Mouse (Mus musculus): ENCODE results near the gene Zfp61.
"Not testable (repeated sequence)": the region's sequence is repeated elsewhere in the genome, so short reads cannot be mapped to it uniquely, and the experiment has no call there.

The Zfp61 gene

DNA sequence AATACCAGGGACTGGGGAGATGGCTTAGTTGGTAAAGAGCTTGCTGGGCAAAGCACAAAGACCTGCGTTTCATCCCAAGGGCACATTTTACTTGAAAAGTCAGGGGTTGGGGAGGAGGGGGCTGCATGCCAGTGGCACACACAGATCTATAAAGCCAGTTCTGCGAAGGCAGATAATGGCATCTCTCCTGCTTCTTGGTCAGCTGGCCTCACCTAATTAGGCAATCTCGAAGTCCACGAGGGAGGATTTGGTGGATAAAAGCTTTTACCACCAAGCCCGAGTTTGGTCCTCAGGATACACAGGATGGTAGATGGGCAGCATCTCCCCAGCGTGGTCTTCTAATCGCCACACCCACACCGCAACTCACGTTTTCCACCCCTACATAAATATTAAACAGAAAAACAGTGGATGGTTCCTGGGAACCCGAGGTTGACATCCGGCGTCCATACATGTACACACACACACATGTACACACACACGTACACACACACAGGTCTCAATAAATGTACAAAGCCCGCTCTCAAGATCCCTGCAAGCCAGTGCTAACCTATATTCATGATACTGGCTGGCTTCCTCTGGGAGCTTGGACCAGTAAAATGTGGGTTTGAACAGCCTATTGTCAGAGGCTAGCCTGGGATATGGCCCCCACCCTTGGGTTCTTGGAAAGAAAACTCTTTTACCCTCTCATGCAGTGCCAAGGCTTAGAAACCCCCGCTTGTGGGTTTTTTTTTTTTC, 3.5 kb downstream of the Zfp61 start:
- DNase-seq (ENCODE audit: low spot score): no peak

DNA sequence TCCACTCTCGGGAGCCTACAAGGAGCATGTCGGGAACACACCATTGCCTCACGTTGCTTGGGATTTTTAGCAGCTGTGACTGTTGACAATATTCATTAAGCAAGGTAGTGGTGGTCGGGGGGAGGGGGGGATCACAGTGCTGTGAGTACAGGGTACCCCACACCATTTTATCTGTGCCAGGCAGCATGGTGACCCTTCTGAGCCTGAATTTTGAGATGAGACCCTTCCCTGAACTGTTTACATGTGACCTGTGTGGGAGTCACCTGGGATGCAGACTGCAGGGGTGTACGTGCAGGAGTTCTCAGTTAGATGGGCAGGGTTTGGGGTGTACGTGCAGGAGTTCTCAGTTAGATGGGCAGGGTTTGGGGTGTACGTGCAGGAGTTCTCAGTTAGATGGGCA, 4.6 kb downstream of the Zfp61 start:
- DNase-seq (ENCODE audit: low spot score): no peak

DNA sequence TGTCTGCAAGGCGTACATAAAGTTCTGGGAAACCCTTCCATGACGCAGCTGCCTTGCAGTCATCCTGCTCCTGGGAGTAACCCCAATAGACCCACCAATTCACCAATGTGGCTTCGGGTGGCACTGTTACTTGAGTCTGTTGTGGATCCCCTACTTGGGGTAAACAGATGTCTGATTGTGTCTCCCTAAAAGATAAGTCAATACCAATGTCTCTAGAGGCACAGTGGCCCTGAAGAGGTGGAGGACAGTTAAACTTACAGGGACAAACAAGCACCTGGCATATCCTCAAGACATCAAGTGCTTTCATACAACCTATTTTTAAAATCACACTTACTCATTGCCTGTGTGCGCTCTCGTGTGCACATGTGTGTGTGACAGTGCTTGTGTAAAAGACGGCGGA, 5.7 kb downstream of the Zfp61 start:
- DNase-seq (ENCODE audit: low spot score): no peak

DNA sequence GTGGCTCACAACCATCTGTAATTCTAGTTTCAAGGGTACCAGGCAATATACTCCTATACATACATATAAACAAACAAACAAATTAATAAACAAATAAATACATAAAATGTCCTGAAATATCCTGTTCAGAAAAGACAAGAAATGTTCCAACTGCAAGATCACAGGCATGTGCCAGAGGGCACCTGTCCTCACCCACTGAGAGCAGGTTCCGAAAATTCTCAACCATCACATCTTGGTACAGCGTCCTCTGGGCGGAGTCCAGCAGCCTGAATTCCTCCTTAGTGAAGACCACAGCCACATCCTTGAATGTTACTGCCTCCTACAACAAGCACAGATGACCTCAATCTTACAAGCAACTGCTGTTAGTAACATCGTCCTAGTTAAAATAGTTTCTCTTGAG, 6.3 kb downstream of the Zfp61 start:
- no peak for DNase-seq (ENCODE audit: low spot score)

DNA sequence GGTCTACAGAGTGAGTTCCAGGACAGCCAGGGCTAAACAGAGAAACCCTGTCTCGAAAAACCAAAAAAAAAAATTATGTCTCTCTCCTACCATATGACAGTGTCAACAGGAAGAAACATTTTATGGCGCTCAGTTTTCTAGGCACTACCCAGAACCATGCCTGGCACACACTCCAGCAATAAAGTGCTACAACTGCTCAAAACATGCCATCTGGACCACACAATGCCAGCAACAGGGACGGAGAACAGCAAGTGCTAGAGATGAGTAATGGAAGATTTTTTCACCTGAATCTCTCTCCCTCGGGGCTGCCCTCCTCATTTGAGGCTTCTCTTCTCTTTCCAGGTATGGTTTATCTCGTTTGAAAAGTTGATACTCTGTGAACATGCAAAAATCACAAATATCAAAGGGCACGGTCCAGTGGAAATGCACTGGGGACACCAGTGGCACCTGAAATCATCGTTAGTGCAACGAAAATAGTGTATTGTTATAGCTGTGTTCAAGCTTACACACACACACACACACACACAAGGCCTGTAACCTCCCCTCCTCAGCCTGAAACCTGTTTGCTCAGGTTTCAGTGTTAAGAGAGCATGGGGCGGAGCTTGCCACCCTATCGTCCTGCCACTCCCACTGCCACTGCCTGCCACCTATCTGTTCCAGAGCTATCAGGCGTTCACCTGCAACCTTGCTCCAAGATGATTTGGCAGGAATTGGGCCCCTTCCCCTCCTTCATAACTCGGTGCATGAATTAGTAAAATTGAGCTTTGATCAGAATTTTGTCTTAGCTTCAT, 7.8 kb downstream of the Zfp61 start:
- no peak for DNase-seq (ENCODE audit: low spot score)

DNA sequence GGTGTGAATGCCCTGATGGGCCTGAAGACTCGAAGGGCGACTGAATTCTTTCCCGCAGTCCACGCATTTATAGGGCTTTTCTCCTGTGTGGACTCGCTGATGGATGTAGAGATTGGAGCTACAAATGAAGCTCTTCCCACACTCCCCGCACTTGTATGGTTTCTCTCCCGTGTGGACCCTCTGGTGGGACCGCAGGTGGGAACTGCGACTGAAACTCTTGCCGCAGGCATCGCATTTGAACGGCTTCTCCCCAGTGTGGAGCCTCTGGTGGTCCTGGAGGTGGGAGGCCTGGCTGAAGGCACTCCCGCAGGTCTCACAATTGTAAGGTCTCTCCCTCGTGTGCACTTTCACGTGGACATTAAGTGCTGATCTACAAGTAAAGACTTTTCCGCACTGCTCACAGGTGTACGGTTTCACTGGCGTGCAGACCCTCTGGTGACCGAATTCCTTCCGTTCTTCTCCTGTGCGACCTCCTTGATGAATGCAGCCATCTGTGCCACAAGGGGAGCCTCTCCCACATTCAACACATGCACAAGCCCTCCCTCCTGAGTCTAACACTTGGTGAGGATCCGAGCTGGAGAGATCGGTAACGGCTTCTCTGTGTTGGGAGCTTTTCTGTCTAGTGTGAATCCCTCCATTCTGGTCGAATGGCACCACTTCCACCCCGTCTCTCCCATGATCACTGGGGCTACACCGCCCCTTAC, 9.5 kb downstream of the Zfp61 start:
- no peak for DNase-seq (ENCODE audit: low spot score)

DNA sequence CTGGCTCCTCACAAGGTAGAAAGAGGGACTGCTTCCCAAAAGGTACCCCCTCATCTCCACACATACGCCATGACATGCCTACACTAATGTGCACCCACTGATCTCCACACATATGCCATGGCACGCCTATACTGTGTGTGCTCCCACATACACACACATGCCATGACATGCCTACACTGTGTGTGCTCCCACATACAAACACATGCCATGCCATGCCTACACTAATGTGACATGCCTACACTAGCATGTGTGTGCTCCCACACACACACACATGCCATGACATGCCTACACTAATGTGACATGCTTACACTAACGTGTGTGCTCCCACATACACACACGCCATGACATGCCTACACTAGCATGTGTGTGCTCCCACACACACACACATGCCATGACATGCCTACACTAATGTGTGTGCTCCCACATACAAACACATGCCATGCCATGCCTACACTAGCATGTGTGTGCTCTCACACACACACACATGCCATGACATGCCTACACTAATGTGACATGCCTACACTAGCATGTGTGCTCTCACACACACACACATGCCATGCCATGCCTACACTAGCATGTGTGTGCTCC, 10.8 kb downstream of the Zfp61 start:
- no peak for DNase-seq (ENCODE audit: low spot score)

DNA sequence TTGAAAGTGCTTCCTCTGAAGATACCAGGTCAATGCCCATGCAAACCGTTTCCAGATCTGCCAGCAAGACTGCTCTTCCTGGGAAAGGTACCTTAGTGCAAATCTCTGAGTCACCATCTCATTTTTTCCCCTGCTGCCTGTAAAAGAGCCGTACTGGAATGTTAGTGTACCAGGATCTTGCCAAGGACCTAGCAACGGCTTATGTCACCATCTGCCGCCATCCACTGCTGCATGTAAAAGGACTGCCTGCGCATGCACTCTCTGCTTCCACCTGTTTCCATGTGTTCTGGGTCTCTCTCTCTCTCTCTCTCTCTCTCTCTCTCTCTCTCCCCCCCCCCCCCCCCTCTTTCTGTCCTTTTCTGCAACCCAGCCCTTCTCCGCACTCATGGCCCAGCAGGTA, 12.5 kb downstream of the Zfp61 start:
- no peak for DNase-seq (ENCODE audit: low spot score)

DNA sequence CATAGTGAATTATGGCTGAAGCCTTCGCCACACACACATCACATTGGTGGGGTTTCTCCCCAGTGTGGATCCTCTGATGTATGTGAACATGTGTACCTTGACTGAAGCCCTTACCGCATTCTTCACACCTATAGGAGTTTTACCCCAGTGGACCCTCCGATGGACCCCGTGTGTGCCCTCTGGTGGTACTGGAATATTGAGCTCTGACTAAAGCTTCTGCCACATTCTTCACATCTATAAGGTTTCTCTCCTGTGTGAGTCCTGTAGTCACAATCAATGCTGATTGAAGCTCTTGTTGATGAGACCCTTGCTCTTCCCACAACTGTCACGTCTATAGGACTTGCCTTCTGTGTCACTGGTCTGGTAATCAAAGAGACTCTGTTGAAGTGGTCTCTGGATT, 13.4 kb downstream of the Zfp61 start:
- DNase-seq (ENCODE audit: low spot score): no peak

DNA sequence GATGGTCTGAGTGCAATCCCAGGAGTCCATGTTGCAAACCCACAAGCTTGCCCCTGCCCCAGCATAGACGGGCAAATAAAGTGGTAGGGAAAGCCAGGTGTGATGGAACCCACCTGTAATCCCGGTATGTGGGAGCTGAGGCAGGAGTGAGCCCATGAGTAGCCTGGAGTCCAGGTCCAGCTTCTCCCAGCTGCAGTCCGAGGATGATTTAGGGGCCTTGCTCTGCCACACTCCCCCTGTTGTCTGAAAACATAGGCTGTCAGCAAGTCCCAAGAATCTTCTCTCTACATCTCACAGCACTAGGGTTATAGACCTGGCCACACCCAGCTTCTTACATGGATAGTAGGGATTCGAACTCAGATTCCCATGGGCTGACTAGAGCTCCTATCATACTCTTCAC, 14.1 kb downstream of the Zfp61 start:
- no peak for DNase-seq (ENCODE audit: low spot score)

DNA sequence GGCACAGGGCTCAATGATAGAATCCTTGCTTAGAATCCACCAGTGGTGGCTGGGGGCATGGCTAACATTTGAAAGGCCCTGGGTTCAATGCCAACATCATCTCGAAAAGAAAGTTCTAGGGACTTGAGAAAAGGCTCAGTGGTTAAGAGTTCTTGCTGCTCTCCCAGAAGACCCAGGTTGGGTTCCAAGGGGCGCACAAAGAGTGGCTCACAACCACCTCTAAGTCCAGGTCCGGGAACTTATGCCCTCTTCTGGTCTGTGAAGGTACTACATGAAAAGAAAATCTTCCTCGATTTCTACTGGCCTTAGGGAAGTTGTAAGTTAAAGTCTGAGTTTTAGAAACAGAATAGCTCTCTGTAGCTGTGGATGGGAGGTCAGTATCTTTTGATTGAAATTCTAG, 14.9 kb downstream of the Zfp61 start:
- DNase-seq (ENCODE audit: low spot score): no peak

DNA sequence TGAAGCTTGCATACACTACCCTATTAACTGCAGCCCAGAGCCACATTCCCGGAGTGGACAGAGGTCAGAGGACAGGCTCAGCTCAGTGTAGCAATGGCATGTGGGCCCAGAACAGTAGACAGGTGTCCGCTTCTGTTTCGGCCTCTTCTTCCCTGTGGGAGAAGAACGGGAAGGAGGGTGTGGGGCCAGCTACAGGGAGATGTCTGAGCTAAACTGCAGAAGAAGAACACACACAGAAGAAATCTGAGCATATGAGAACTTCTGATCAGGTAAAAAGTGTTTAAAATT, 20.2 kb downstream of the Zfp61 start:
- no peak for DNase-seq (ENCODE audit: low spot score)

DNA sequence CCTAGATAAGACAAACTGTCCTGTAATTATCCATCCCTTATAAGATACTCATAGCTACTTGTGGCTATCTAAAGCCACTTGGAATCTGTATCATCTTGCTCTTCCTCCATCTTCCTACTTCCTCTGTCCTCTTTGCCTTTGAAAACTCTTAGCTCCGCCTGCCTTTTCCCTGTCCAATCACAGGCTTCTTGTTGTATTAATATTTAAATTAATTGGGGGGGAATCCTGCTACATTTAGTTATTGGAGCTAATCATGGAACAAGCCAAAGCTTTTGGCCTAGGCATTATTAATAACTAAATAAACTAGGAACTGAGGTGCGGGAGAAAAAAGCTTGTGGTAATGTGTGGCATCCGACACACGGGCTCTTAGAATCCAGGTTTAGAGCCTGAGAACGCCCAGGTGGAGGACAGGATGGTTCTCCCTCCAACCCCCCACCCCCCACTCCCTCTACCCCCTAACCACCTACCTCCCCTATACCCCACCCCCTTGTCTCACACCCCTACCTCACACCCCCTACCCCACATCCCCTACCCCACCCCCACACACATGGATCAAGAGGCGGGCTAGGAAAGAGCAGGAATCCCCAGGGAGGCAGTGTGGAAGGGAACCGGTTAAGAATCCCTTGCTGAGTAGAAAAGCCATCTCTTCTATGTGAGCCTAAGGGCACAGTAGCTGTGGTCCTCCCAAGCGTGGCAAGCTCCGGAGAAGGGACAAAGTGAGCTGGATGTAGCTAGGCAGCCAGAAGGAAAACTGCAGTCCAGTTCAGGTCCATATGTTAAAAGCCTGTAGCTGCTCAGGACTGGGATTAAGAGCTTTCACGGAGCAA, 20.8 kb downstream of the Zfp61 start:
- no peak for DNase-seq (ENCODE audit: low spot score)

DNA sequence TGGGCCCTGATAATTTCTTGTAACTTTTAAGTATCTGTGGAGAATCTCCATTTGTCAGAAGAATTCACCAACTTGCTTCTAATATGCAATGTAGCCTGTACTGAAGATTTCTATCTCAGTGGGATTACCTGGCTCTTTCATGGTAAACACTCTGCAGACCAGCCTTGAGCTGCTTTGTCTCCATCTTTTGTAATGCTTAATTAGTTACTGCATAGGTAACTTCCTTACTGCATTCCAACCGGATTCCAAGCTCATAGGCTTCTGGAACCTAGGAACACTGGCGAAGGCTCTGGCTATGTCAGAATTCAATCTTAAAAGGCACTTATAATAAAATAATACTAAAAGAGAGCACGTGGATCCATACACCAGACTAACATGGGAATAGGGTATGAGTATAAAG, 22.3 kb downstream of the Zfp61 start:
- not testable (repeated sequence) for DNase-seq (ENCODE audit: low spot score)

DNA sequence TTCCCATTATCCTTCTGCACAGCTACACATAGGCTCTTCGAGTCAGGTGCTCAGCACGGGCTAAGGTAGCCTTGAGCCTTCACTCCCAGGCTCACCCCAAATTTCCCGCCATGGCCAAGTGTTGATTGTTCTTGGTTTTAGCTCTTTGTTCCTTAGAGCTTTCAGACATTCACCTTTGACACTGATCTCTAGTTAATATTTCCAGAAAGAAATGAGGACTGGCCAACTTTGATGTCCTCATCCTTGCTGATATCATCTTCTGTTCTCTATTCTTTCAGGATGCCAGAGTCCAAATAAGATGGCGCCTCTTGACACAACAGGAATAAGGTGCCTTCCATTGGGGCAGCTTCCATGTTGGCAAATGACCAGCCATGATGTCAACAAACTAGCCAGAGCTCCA, 26.6 kb downstream of the Zfp61 start:
- DNase-seq (ENCODE audit: low spot score): no peak

DNA sequence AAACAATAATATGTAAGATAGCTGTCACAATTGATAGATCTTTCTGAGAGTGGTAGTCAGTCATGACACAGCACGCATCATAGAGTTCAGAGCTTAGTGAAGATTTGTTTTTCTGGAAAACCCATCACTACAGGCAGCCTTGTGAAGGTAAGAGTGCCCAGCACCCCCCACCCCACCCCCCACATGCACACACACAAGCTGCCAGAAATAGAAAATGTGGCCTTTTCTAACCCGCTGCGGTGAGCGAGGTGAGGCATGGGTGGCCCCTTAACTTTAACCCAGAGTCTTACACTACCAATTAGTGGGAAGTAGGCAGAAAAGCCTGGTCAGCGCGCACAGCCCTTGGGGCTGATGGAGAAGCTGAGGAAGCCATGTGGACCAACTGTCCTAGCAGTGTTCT, 29.8 kb downstream of the Zfp61 start:
- DNase-seq (ENCODE audit: low spot score): no peak

DNA sequence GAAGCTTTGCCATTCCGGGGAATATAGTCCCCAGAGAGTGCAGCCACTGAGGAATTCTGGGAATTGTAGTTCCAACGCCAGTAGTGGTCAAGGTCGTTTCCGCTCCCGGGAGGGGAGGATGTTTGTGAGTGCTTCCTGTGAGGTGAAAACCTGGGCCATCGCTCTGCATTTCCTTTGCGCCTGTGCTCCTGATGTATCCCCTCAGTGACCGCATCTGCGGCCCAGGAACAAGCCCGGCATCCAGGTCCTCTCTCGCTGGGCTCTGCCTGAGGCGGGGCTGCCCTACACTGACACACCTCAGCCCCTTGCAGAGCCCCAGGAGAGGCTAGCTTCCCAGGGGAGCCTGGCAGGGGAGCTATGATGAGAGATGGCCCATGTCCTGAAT, 30.8 kb downstream of the Zfp61 start, which contains the start of gene Zfp93:
TSS of gene Zfp93 (plus strand) at position 133 of the 385 bp plus-strand sequence.
- DNase-seq (ENCODE audit: low spot score): no peak

DNA sequence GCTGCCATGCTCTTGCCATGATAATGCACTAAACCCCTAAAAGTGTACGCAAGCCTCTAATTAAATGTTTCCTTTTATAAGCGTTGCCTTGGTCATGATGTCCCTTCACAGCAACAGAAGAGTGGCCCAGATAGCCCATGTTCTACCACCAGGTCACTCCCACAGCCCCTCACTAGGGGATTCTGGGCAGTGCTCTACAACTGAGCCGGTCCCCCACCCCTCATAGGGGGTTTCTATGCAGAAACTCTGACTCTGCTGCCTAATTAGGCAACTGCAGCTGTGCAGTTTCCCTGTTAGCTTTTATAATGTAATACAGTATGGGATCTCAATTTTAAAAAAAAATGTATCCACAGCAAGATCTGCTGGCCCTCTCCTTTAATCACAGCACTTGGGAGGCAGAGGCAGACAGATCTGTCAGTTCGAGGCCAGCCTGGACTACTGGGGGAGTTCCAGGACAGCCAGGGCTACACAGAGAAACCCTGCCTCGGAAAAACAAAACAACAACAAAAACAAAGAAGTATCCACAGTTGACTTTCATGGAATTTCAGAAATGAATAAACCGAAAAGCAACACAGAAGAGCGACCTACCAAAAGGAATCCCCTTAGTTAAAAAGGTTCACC, 31.3 kb downstream of the Zfp61 start:
- DNase-seq (ENCODE audit: low spot score): no peak

DNA sequence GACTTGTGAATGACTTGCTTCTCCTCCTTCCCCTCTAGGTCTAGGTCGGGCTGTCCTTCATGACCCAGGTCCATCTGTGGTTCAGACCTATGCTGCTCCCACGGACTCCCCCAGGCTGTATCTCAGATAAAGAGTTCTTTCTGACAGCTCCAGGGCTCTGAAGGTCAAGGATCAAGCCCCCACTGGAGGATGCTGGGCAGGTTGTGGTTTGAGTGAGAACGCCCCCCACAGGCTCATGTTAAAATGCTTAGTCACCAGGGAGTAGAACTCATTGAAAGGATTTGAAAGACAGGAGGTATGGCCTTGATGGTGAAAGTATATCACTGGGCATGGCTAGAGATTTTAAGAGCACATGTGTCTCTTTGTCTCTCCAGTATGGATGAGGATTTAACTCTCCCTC, 31.8 kb downstream of the Zfp61 start:
- no peak for DNase-seq (ENCODE audit: low spot score)

DNA sequence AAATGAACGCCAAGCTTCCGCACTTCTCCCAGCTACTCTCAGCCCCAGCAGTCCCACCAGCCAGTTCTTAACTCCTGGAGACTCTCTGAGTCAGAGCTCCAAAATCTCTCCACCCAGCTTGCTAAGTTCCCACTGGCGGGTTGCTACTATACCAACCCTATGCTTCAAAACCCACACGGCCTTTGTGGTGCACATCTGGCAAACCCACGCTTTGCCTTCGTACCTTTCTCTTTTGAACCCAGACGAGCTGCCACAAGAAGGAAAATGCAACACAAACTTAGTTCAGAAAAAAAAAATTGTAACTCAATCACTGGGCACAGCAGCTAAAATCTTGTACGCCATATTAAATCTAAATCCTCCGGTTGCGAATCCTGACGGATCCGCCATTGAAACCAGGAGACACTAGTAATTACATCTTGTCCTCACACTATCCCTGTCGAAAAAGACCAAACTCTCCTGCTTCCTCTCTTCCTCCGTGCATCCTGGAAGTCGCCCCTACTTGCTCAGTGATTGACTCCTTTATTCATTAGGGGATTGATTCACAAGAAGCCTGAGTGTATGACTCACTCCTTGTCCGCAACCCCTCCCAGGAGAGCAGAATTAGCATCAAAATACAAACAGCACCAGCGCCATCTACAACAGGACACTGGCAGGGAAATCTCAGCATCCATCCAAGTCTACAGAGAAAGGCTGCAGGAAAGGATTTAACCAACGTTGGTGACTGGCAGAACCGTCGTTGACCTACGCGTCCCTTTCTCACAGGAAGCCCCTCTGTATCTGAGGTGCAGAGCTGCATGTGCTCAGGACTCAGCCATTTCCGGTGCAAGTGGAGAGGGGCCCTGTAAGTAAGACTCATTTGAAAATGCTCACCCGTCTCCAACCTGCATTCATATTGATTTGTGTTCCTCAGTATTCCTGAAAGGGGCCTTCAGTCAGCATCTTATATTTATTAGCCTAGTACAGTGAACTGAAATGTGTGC, 32.6 kb downstream of the Zfp61 start:
- no peak for DNase-seq (ENCODE audit: low spot score)

DNA sequence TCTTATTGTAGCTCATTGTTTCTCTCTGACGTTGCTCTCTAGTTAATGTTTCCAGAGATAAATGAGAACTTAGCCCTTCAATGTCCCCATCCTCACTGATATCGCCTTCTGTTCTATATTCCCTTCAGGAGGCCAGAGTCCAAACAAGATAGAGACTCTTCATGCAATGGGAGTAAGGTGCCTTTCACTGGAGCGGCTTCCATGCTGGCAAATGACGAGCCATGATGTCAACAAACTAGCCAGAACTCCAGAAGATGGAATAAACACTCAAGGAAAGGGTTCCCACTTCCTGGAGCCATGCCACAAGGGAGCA, 41.1 kb downstream of the Zfp61 start:
- no peak for DNase-seq (ENCODE audit: low spot score)

Data from urinary bladder, postnatal 10 days (tissue).